ENCODE assay signal across 31 mouse cellular contexts in the genomic region with DNA sequence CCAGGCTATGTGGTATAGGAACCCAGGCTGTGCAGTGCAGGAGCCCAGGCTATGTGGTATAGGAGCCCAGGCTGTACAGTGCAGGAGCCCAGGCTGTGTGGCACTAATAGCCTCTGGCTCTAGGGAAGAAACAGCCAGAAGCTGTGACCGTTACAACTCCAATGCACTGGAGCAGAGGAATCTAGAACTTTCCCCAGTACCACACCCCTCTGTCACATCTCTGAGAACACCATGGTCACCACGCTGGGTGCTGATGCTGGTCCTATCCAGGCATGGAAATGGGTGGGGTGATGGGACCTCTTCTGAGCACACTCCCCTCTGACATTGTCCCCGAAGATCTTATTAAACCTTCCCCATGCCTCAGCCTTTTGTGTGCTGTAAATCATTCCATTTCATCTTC. TPM values are rescaled to one million over a fixed set of nuclear protein-coding genes. Genes with fewer than 3 reads are reported as not detected.
DNase-seq lines count a peak whose midpoint lies in the region; ATAC-seq and TF ChIP-seq lines count a peak whose summit lies in the region.
"Had no signal": no experiment of that assay in that cellular context is flagged by ENCODE, and none has a peak within 500 bp of the region (broad histone marks: within the 10 kb centered on the region; RNA-seq: fewer than 3 reads in every experiment).

No protein-coding gene starts in this region.

- peak; percentile 12 for DNase-seq in gastrocnemius, adult 2 months
- DNase-seq in gastrocnemius, postnatal 25 days = no peak
- DNase-seq in hindbrain, embryonic 11.5 days (ENCODE audit: low spot score) = no peak
- DNase-seq in midbrain, embryonic 14.5 days = no peak
- DNase-seq in limb, embryonic 10.5 days (ENCODE audit: low spot score) = no peak
- DNase-seq: adrenal gland, postnatal 36 days; cerebellum, adult 11-12 months; cerebellum, postnatal 10 days; kidney, adult 8-10 months; kidney, postnatal 10 days; left cerebral cortex, postnatal 4 days; liver; lung, postnatal 14 days; right cerebral cortex, postnatal 14 days; spleen, adult 18-20 months had no signal

- WGBS in hindbrain, embryonic 12.5 days = 94% methylated on average over 3 of the region's 3 CpGs
- WGBS in hindbrain, embryonic 11.5 days = 96% methylated on average over 3 of the region's 3 CpGs
- 93% methylated on average over 3 of the region's 3 CpGs for WGBS in midbrain, embryonic 13.5 days
- WGBS in midbrain, embryonic 14.5 days = 92% methylated on average over 3 of the region's 3 CpGs
- WGBS in limb, embryonic 10.5 days = 88% methylated on average over 3 of the region's 3 CpGs

- intact Hi-C loops in gastrocnemius, adult 2 months (cut with DNase I) = no loop called here

- no peak overlapping the region for H3K4me2 ChIP-seq in hindbrain, embryonic 12.5 days (replicated peaks)
- no peak overlapping the region for H3K4me2 ChIP-seq in hindbrain, embryonic 11.5 days (replicated peaks; ENCODE audit: low read depth, low read length)
- no peak overlapping the region for H3K4me2 ChIP-seq in midbrain, embryonic 13.5 days (replicated peaks)
- no peak overlapping the region for H3K4me2 ChIP-seq in midbrain, embryonic 14.5 days (ENCODE audit: low read length)
- H3K4me2 ChIP-seq: embryonic facial prominence, embryonic 12.5 days; forebrain, embryonic 12.5 days; hindbrain, embryonic 14.5 days had no signal

- no peak for TF ChIP-seq CTCF in gastrocnemius, adult 2 months (IDR thresholded peaks at IDR 0.05)

- peak; percentile 39; the same call in 1 of the 2 replicates for ATAC-seq in hindbrain, embryonic 12.5 days (ENCODE audit: low FRiP score)
- ATAC-seq in hindbrain, embryonic 11.5 days (ENCODE audit: low FRiP score) = no peak
- peak; percentile 62; the same call in 1 of the 2 replicates for ATAC-seq in midbrain, embryonic 13.5 days
- ATAC-seq in midbrain, embryonic 14.5 days (ENCODE audit: low FRiP score, low TSS enrichment) = no peak
- ATAC-seq: Patski had no signal

- no peaks in the 10 kb centered on the region for H3K9me3 ChIP-seq in hindbrain, embryonic 12.5 days (replicated peaks)
- H3K9me3 ChIP-seq in hindbrain, embryonic 11.5 days (ENCODE audit: control insufficient read depth, low read length) = no peaks in the 10 kb centered on the region
- H3K9me3 ChIP-seq in midbrain, embryonic 13.5 days = no peaks in the 10 kb centered on the region
- H3K9me3 ChIP-seq in midbrain, embryonic 14.5 days (ENCODE audit: control insufficient read depth, low read length) = no peaks in the 10 kb centered on the region
- no peaks in the 10 kb centered on the region for H3K9me3 ChIP-seq in limb, embryonic 10.5 days (replicated peaks)
- H3K9me3 ChIP-seq: embryonic facial prominence, embryonic 12.5 days; forebrain, embryonic 12.5 days had no signal

- no peak overlapping the region for H3K9ac ChIP-seq in hindbrain, embryonic 12.5 days
- no peak overlapping the region for H3K9ac ChIP-seq in hindbrain, embryonic 11.5 days (ENCODE audit: low read depth, low read length)
- H3K9ac ChIP-seq in midbrain, embryonic 13.5 days (replicated peaks) = no peak overlapping the region
- no peak overlapping the region for H3K9ac ChIP-seq in midbrain, embryonic 14.5 days (replicated peaks; ENCODE audit: low read length)
- H3K9ac ChIP-seq: embryonic facial prominence, embryonic 12.5 days; forebrain, embryonic 12.5 days; hindbrain, embryonic 14.5 days had no signal

- H3K27ac ChIP-seq in gastrocnemius, adult 2 months = peak overlapping the region; percentile 87
- H3K27ac ChIP-seq in hindbrain, embryonic 12.5 days = no peak overlapping the region
- H3K27ac ChIP-seq in hindbrain, embryonic 11.5 days (ENCODE audit: low read depth, low read length) = no peak overlapping the region
- H3K27ac ChIP-seq in midbrain, embryonic 13.5 days = no peak overlapping the region
- no peak overlapping the region for H3K27ac ChIP-seq in midbrain, embryonic 14.5 days (replicated peaks; ENCODE audit: low read depth, low read length)
- H3K27ac ChIP-seq in limb, embryonic 10.5 days = no peak overlapping the region
- H3K27ac ChIP-seq: embryonic facial prominence, embryonic 12.5 days; forebrain, embryonic 12.5 days had no signal

- H3K4me3 ChIP-seq in gastrocnemius, adult 2 months = no peak overlapping the region
- H3K4me3 ChIP-seq in hindbrain, embryonic 12.5 days = no peak overlapping the region
- H3K4me3 ChIP-seq in hindbrain, embryonic 11.5 days (ENCODE audit: low read depth, low read length) = no peak overlapping the region
- H3K4me3 ChIP-seq in midbrain, embryonic 13.5 days (replicated peaks) = no peak overlapping the region
- no peak overlapping the region for H3K4me3 ChIP-seq in midbrain, embryonic 14.5 days (replicated peaks; ENCODE audit: low read depth, low read length)
- H3K4me3 ChIP-seq in limb, embryonic 10.5 days = no peak overlapping the region
- H3K4me3 ChIP-seq: embryonic facial prominence, embryonic 12.5 days; erythroblast, embryonic 14.5 days; forebrain, embryonic 12.5 days; left cerebral cortex, adult 2 months had no signal

- no peaks in the 10 kb centered on the region for H3K27me3 ChIP-seq in hindbrain, embryonic 12.5 days
- H3K27me3 ChIP-seq in hindbrain, embryonic 11.5 days (ENCODE audit: control insufficient read depth, insufficient read depth, low read length) = no peaks in the 10 kb centered on the region
- H3K27me3 ChIP-seq in midbrain, embryonic 13.5 days = no peaks in the 10 kb centered on the region
- H3K27me3 ChIP-seq in midbrain, embryonic 14.5 days (ENCODE audit: control insufficient read depth, insufficient read depth, low read length) = no peaks in the 10 kb centered on the region
- no peaks in the 10 kb centered on the region for H3K27me3 ChIP-seq in limb, embryonic 10.5 days (ENCODE audit: low read depth, poor library complexity, severe bottlenecking)
- H3K27me3 ChIP-seq: embryonic facial prominence, embryonic 12.5 days; forebrain, embryonic 12.5 days; Patski had no signal

- peaks cover 17% of the 10 kb centered on the region for H3K4me1 ChIP-seq in hindbrain, embryonic 12.5 days
- no peaks in the 10 kb centered on the region for H3K4me1 ChIP-seq in hindbrain, embryonic 11.5 days (replicated peaks; ENCODE audit: control insufficient read depth, insufficient read depth, low read length)
- H3K4me1 ChIP-seq in midbrain, embryonic 13.5 days (replicated peaks) = peaks cover 12% of the 10 kb centered on the region
- no peaks in the 10 kb centered on the region for H3K4me1 ChIP-seq in midbrain, embryonic 14.5 days (ENCODE audit: control insufficient read depth, insufficient read depth, low read length)
- H3K4me1 ChIP-seq in limb, embryonic 10.5 days = peaks cover 16% of the 10 kb centered on the region

- peaks cover 24% of the 10 kb centered on the region for H3K36me3 ChIP-seq in hindbrain, embryonic 12.5 days
- no peaks in the 10 kb centered on the region for H3K36me3 ChIP-seq in hindbrain, embryonic 11.5 days (ENCODE audit: control insufficient read depth, insufficient read depth, low read length)
- H3K36me3 ChIP-seq in midbrain, embryonic 13.5 days = peaks cover 24% of the 10 kb centered on the region
- peaks cover 30% of the 10 kb centered on the region for H3K36me3 ChIP-seq in midbrain, embryonic 14.5 days (ENCODE audit: control insufficient read depth, insufficient read depth, low read length)
- H3K36me3 ChIP-seq in limb, embryonic 10.5 days = peaks cover 67% of the 10 kb centered on the region

RNA-seq across cellular contexts. Expression of a gene that starts 12.1 kb away (rescaled TPM):
- 10 to 100 TPM; 46.7 to 55.3 TPM for total RNA-seq in gastrocnemius, adult 2 months (2021)
- total RNA-seq in gastrocnemius, postnatal 25 days (2021) = 10 to 100 TPM; 52.0 to 59.4 TPM
- 136 and 138 TPM in 2 replicates for polyA plus RNA-seq in hindbrain, embryonic 12.5 days (2016; fragmentation: Nextera tagmentation; extraction: Ambion mirVana)
- 69.5 and 78.2 TPM in 2 replicates for polyA plus RNA-seq in hindbrain, embryonic 11.5 days (2014; fragmentation: Nextera tagmentation; extraction: Ambion mirVana)
- polyA plus RNA-seq in midbrain, embryonic 13.5 days (2015; fragmentation: Nextera tagmentation; extraction: Ambion mirVana) = 75.3 and 80.9 TPM in 2 replicates
- 57.9 and 68.7 TPM in 2 replicates for polyA plus RNA-seq in midbrain, embryonic 14.5 days (2014; fragmentation: Nextera tagmentation; extraction: Ambion mirVana)
- 65.2 and 86.5 TPM in 2 replicates for polyA plus RNA-seq in limb, embryonic 10.5 days (2016; fragmentation: Nextera tagmentation; extraction: Ambion mirVana)

RNA-seq across cellular contexts. Expression of a gene that starts 59.5 kb away (rescaled TPM):
- total RNA-seq in gastrocnemius, adult 2 months (2021) = not detected
- not detected for total RNA-seq in gastrocnemius, postnatal 25 days (2021)
- polyA plus RNA-seq in hindbrain, embryonic 12.5 days (2016; fragmentation: Nextera tagmentation; extraction: Ambion mirVana) = not detected in 2 replicates
- not detected in 2 replicates for polyA plus RNA-seq in hindbrain, embryonic 11.5 days (2014; fragmentation: Nextera tagmentation; extraction: Ambion mirVana)
- polyA plus RNA-seq in midbrain, embryonic 13.5 days (2015; fragmentation: Nextera tagmentation; extraction: Ambion mirVana) = 0.13 TPM in 1 of 2 replicates, not detected in the other
- polyA plus RNA-seq in midbrain, embryonic 14.5 days (2014; fragmentation: Nextera tagmentation; extraction: Ambion mirVana) = 0.28 TPM in 1 of 2 replicates, not detected in the other
- 0.06 TPM in 1 of 2 replicates, not detected in the other for polyA plus RNA-seq in limb, embryonic 10.5 days (2016; fragmentation: Nextera tagmentation; extraction: Ambion mirVana)
- total RNA-seq: ES-E14; gastrocnemius, adult 8-10 months; granulocyte monocyte progenitor cell, adult 5-6 weeks; layer of hippocampus, postnatal 10 days; left cerebral cortex, adult 2 months; left cerebral cortex, postnatal 4 days; monocyte, adult 5-6 weeks had no signal
- polyA plus RNA-seq: erythroblast, embryonic 14.5 days; heart, embryonic 16.5 days; hindbrain, embryonic 14.5 days; inflammation-experienced regulatory T-cells, adult 6 months; neural tube, embryonic 11.5 days had no signal

Comparison
In these comparisons a context has a peak if more than half of its experiments do, and no peak if none do; other contexts are left out.
1. ATAC-seq: peak in hindbrain, embryonic 12.5 days (single experiment) and midbrain, embryonic 13.5 days (single experiment); none in hindbrain, embryonic 11.5 days (single experiment) and midbrain, embryonic 14.5 days (single experiment).